Mouse (Mus musculus) limb, embryonic 10.5 days (tissue): ENCODE results near the gene Usp3. TPM values are rescaled to one million over a fixed set of nuclear protein-coding genes. Genes with fewer than 3 reads are reported as not detected.

ENCODE experiments used
- DNase-seq: peaks from one replicate; pipeline ENCODE4 v3.0.0-alpha.2; 2017; ENCODE audit warnings: low spot score
- H3K27ac ChIP-seq: fragments of 300-500 bp; sonication (generic); 2 replicates; pipeline ENCODE4 v1.5.1; 2016; ENCODE audit warnings: mild to moderate bottlenecking
- H3K27me3 ChIP-seq: fragments of 300-500 bp; sonication (generic); 2 replicates; pipeline ENCODE4 v1.6.1; 2016; ENCODE audit warnings: low read depth, mild to moderate bottlenecking; ENCODE audit not compliant: poor library complexity, severe bottlenecking
- H3K36me3 ChIP-seq: fragments of 300-500 bp; sonication (generic); 2 replicates; pipeline ENCODE4 v1.6.1; 2016; ENCODE audit warnings: mild to moderate bottlenecking, moderate library complexity
- H3K4me1 ChIP-seq: fragments of 300-500 bp; sonication (generic); 2 replicates; pipeline ENCODE4 v1.6.1; 2016
- H3K4me3 ChIP-seq: fragments of 300-500 bp; sonication (generic); 2 replicates; pipeline ENCODE4 v1.5.1; 2016; ENCODE audit warnings: mild to moderate bottlenecking, moderate library complexity
- H3K9me3 ChIP-seq: fragments of 300-500 bp; sonication (generic); replicated peaks from 2 replicates; pipeline ENCODE4 v1.6.1; 2016; ENCODE audit warnings: mild to moderate bottlenecking
- WGBS: fragments of 180-500 bp; shearing (Covaris S2); methylation state at CpG from one replicate; pipeline ENCODE4 v1.1.7; 2016; 5-methylcytosine and 5-hydroxymethylcytosine counted together
- polyA plus RNA-seq: library from polyadenylated mRNA; unstranded; fragments of >200 nt; fragmentation: Nextera tagmentation; extraction: Ambion mirVana; gene quantifications from 2 replicates; pipeline ENCODE4 v1.2.1, GENCODE M21; 2016

The Usp3 gene
- polyA plus RNA-seq: 104 and 105 TPM in 2 replicates

DNA sequence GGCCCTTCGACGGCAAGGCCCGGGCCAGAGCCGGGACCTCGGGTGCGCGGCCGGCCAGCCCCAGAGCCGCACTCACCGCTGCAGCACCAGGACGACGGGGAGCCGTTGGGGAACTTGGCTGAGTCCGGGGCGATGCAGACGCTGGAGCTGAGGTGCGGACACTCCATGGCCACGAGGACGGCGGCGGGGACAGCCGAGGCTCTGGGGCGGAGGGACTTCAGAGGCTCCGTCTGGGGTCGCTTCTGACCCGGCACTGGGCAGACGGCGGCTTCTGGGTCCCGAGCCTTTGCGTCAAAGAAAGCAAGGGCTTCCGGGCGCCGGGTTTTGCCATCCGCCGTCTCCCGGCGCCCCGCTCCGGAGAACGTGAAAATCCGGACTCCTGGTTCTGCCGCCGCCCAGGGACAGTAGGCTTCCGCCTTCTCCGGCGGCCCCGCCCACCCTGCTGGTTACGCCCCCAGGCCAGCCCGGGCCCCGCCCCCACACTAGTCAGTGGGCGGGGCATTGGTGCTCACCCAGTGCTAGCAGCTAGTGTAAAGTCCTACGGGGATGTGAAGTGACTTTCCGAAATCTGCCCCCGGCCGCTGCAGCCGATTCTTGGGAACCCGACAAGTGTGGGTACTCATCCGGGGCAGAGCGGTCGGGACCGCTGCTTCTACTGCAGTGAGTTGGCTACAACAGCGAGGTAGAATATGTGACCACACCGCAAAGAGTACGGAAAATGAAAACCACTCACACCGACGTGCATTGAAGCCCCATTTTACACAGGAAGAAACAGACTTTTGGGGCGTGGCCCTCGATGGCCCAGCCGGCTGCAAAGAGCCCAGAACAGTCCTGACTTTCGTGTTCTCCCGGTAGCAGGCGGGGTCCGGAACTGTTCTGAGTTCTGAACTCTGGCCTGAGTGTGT is at the start of gene Usp3:
TSS of gene Usp3 (minus strand) at position 435 of the 905 bp plus-strand sequence.
- no peaks in the 10 kb centered on the region for H3K9me3 ChIP-seq
- peak within 1 kb of the TSS; percentile 100 for H3K27ac ChIP-seq
- peak; percentile 98 for DNase-seq
- H3K36me3 ChIP-seq: no peaks in the 10 kb centered on the region
- H3K4me3 ChIP-seq: peak within 1 kb of the TSS; percentile 96
- no peaks in the 10 kb centered on the region for H3K27me3 ChIP-seq
- H3K4me1 ChIP-seq: peaks cover 81% of the 10 kb centered on the region
- WGBS: under 1% methylated on average over 73 of the region's 73 CpGs

DNA sequence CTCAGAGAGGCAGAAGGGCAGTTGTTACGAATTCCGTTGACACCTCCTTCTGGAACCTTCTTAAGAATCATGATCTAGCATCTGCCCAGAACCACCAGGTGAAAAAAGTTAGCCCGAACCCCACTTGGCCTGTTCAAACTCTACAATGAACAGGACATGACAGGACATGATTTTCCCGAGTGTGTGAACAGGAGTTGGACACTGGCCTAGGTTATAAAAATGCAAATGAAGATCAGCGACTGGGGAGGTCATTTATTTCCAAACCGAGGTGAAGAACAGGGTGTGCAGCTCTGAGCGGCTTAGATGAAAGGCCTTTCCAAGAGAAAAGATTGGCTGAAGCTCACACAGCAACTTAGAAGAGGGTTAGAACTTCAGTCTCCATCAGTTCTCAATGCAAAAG is 47.5 kb upstream of the Usp3 start:
- WGBS: 83% methylated on average over 7 of the region's 7 CpGs
- no peak for DNase-seq
- Histone ChIP-seq H3K4me3 (no peak overlapping the region), H3K9me3 (no peaks in the 10 kb centered on the region), H3K27me3 (no peaks in the 10 kb centered on the region), H3K36me3 (no peaks in the 10 kb centered on the region), H3K4me1 (no peaks in the 10 kb centered on the region), H3K27ac (no peak overlapping the region)

DNA sequence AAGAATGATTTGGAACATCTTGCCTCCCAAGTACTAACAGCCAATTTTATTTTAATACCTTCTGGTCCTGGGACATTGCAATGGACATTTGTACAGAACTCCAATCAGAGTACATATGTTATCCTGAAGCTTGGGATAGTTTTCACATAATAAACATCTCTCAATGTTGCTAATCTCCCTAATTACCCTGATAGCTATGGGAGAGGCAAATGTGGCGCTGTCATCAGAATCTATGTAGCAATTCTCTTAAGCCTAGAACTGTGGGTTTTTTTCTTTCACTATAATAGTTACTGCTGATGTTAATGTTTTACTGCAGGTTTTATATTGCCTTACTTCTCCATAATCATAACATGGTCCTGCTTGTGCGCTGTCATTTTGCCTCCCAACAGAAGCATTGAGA is 46.7 kb upstream of the Usp3 start:
- Histone ChIP-seq H3K4me3 (no peak overlapping the region), H3K36me3 (no peaks in the 10 kb centered on the region), H3K27ac (no peak overlapping the region), H3K27me3 (no peaks in the 10 kb centered on the region), H3K4me1 (no peaks in the 10 kb centered on the region), H3K9me3 (no peaks in the 10 kb centered on the region)
- no peak for DNase-seq
- 97% methylated on average over 2 of the region's 2 CpGs for WGBS

DNA sequence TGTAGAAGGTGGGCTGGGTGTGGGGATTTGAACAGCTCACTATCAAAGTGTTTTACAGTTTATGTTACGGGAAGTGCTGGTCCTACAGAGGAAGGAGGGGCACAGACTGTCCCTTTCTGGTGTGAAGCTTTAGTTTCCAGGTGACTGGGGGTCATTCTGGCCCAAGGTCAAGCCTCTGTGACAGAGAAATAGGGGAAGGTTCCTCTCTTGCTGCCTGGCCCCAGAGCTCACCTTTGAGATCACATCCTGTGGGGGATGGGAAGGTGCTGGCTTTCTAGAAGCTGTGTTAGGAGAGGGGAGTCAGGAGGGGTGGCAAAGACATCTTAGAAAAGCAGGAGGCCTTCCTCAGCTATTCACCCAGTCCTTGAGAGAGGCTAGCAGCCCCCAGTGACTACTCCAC is 39.5 kb upstream of the Usp3 start:
- Histone ChIP-seq H3K27me3 (no peaks in the 10 kb centered on the region), H3K27ac (no peak overlapping the region), H3K4me1 (peaks cover 26% of the 10 kb centered on the region), H3K36me3 (no peaks in the 10 kb centered on the region), H3K4me3 (no peak overlapping the region), H3K9me3 (no peaks in the 10 kb centered on the region)
- WGBS: 64% methylated on average over 1 of the region's 1 CpGs
- no peak for DNase-seq

DNA sequence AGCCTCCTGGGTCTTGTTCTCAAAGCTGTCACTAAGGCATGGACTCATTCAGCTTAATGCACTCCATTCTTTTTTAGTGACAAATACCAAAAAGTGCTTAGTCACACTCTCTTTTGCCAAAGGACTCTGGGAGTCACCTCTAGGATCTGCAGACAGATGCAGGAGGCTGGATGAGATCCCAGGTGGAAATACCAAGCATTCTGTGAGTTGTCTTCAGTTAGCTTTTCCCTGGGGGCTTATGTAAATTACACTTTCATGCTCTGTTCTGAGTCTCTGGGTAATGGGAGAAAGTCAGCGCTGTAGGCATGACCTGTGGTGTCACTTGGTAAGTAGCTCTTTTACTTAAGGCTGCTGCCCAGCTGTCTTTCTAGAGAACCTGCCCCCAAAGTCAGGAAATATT is 38.0 kb upstream of the Usp3 start:
- Histone ChIP-seq H3K9me3 (no peaks in the 10 kb centered on the region), H3K4me3 (no peak overlapping the region), H3K4me1 (peaks cover 26% of the 10 kb centered on the region), H3K36me3 (no peaks in the 10 kb centered on the region), H3K27ac (no peak overlapping the region), H3K27me3 (no peaks in the 10 kb centered on the region)
- WGBS: 31% methylated on average over 1 of the region's 1 CpGs
- DNase-seq: no peak

DNA sequence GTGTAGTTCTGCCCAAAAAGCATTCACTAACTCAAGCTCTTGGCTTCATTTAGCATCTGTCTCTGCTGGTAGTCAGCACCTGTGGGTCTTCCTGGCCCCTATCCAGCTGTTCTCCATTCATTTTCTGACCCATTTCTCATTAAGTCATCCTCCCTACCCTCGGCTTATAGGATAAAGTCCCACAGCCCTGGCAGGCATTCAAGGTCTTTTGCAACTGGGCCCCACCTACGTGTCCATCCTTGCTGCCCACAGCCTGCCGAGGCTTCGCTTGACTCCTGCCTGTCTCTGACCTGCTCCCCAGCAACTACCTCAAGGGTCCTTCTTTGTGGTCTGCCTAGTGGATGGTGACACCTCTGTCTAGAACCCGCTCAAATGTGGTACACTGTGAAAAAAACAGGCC is 33.7 kb upstream of the Usp3 start:
- WGBS: 87% methylated on average over 5 of the region's 5 CpGs

DNA sequence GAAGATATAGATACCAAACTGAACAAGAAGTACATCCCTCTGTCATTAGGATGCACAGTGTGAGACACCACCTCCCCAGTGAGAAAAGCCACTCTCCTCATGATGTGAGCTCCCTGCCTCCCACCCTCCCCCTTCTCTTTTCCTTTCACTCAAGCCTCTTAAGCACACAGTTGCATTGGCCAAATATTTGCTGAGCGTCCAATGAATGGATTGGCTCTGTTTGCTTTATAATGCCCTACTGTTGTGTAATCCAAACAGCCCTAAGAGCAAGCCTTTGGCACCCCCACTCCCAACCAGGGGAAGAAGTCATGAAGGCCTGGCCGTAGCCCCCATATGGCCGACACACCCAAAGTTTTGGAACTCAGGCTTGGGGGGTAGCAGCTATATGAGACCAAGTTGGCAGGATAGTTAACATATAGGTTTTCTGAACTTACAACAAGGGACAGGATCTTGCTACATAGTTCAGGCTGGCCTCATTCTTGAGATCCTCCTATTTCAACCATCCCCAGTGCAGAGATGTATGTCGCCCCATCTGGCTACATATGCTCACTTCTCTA is 33.1 kb upstream of the Usp3 start:
- H3K4me3 ChIP-seq: no peak overlapping the region
- WGBS: 89% methylated on average over 4 of the region's 4 CpGs
- no peak for DNase-seq
- no peaks in the 10 kb centered on the region for H3K9me3 ChIP-seq
- peaks cover 24% of the 10 kb centered on the region for H3K4me1 ChIP-seq
- no peaks in the 10 kb centered on the region for H3K36me3 ChIP-seq
- no peaks in the 10 kb centered on the region for H3K27me3 ChIP-seq
- no peak overlapping the region for H3K27ac ChIP-seq

More for the DNA sequence above, 33.7 kb upstream of the Usp3 start:
- no peak for DNase-seq
- no peaks in the 10 kb centered on the region for H3K27me3 ChIP-seq
- no peak overlapping the region for H3K4me3 ChIP-seq
- H3K4me1 ChIP-seq: peaks cover 24% of the 10 kb centered on the region; the same call in 1 of the 2 replicates
- H3K27ac ChIP-seq: no peak overlapping the region
- no peaks in the 10 kb centered on the region for H3K9me3 ChIP-seq
- H3K36me3 ChIP-seq: no peaks in the 10 kb centered on the region

DNA sequence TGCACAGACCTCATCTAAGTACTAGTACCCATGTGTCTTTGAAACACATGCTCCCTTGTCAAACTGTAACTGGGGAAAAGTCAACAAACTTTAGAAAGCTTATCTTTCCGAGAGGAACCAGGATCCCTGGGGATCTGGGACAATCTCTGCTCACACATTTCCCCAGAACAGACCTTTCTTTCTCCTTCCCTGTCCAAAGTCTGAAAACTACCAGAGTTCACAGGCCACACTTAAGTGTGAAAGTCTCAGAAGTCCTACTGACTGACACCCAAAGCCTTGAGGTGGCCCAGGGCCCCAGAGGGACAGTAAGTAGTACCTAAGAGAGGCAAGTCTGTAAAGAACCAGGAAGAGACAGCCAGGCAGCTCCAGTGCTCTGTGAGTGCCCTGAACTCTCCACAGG is 31.9 kb upstream of the Usp3 start:
- Histone ChIP-seq H3K36me3 (no peaks in the 10 kb centered on the region), H3K4me1 (peaks cover 24% of the 10 kb centered on the region), H3K27ac (no peak overlapping the region), H3K9me3 (no peaks in the 10 kb centered on the region), H3K4me3 (no peak overlapping the region), H3K27me3 (no peaks in the 10 kb centered on the region)
- no peak for DNase-seq
- 48% methylated on average over 1 of the region's 1 CpGs for WGBS

DNA sequence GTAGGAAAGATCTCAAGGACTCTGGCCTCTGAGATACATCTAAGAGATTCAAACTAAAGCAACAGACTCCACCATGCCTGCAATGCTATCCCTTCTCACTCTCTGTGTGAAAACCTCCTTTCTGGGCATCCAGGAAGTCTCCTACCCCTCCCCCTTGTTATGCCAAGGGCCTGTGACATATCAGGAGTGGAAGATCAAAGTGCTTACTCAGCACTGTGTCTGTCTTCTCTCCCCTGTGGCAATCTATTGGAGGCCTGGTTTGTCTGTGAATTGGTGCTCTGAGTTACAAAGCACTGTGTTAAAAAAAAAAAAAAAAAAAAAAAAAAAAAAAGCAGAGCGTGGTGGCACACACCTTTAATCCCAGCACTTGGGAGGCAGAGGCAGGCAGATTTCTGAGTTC is 30.7 kb upstream of the Usp3 start:
- DNase-seq: no peak
- Histone ChIP-seq H3K36me3 (no peaks in the 10 kb centered on the region), H3K4me3 (no peak overlapping the region), H3K27me3 (no peaks in the 10 kb centered on the region), H3K27ac (no peak overlapping the region), H3K4me1 (peaks cover 27% of the 10 kb centered on the region), H3K9me3 (no peaks in the 10 kb centered on the region)
- WGBS: 100% methylated on average over 1 of the region's 1 CpGs

DNA sequence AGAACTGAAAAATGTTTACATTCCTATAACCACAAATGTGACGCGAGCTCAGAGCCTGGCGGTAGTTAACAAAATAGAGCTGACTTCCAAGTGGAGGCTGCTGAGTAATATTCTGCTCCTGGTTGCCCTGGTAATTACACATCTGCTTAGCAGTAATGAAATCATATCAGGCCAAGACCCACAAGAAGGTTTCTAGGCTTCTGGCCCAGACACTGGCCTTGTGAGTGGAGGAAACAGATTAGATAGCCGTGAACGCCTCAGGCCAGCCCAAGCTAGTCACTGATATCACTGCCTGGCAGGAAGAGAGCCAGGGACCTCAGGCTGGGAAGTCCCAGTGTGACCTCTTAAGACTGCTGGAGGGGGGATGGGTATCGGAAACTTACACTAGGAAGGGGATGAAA is 27.6 kb upstream of the Usp3 start:
- H3K4me3 ChIP-seq: no peak overlapping the region
- H3K4me1 ChIP-seq: peaks cover 23% of the 10 kb centered on the region
- no peaks in the 10 kb centered on the region for H3K36me3 ChIP-seq
- H3K9me3 ChIP-seq: no peaks in the 10 kb centered on the region
- WGBS: 33% methylated on average over 6 of the region's 6 CpGs
- peak overlapping the region; percentile 68 for H3K27ac ChIP-seq
- peak; percentile 51 for DNase-seq
- H3K27me3 ChIP-seq: no peaks in the 10 kb centered on the region

DNA sequence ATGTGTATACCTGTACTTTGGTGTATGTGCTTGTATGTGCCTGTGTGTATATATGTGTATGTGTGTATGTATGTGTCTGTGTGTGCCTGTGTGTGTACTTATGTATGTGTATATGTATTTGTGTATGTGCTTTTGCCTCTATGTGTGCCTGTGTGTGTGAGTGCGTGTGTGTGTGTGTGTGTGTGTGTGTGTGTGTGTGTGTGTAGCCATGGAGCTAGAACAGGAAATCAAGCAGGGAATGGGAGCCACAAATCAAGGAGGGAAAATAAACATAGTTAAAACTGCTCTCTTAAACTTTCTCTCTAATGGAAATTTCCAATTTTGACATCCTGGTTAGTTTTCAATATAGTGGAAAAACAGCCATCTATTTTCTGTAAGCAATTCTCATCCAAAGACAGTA is 27.1 kb upstream of the Usp3 start:
- WGBS: 78% methylated on average over 1 of the region's 1 CpGs
- Histone ChIP-seq H3K4me1 (peaks cover 23% of the 10 kb centered on the region), H3K27ac (no peak overlapping the region)

DNA sequence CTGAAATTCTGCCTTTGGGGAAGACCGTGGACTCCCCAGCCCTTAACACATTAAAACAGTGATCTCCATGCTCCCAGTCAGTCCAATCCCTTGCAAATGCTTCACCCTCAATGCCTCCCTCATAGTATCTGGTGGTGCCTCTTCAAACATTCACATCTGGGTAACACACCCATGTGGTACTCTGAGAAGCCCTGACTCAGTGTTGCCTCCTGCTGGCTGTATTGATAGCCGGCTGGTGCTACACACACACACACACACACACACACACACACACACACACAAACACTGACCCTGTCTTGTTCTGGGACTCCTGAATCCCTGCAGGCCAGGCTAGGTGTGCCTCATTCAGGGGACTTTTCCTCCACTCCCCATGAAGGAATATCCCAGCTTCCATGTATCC is 24.9 kb upstream of the Usp3 start:
- WGBS: 95% methylated on average over 2 of the region's 2 CpGs
- H3K4me3 ChIP-seq: no peak overlapping the region
- DNase-seq: no peak
- H3K4me1 ChIP-seq: peaks cover 23% of the 10 kb centered on the region
- no peaks in the 10 kb centered on the region for H3K36me3 ChIP-seq
- H3K27ac ChIP-seq: no peak overlapping the region
- H3K9me3 ChIP-seq: no peaks in the 10 kb centered on the region
- no peaks in the 10 kb centered on the region for H3K27me3 ChIP-seq

More for the DNA sequence above, 27.1 kb upstream of the Usp3 start:
- no peak for DNase-seq
- no peaks in the 10 kb centered on the region for H3K36me3 ChIP-seq
- H3K4me3 ChIP-seq: no peak overlapping the region
- H3K9me3 ChIP-seq: no peaks in the 10 kb centered on the region
- H3K27me3 ChIP-seq: no peaks in the 10 kb centered on the region

DNA sequence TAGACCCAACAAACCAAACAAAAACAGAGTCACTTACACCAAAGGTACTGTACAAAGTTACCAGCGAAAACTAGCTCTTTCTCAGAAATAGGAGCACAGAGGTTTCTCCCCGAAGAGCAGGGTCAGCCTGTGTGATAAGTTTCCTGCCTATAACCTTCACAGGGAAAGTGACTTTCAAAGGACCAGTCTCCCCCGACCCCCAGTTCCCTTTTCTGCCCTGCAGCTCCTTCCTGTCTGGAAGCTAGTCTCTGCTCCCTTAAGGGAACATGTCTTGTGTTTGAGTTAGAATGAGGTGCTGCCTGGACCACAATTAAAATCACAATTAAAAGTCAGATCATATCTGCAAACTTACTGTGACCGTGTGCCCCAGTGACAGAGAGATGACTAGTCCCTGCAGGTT is 23.9 kb upstream of the Usp3 start:
- no peak for DNase-seq
- Histone ChIP-seq H3K27ac (no peak overlapping the region), H3K27me3 (no peaks in the 10 kb centered on the region), H3K9me3 (no peaks in the 10 kb centered on the region), H3K36me3 (no peaks in the 10 kb centered on the region), H3K4me1 (peaks cover 22% of the 10 kb centered on the region), H3K4me3 (no peak overlapping the region)
- WGBS: 68% methylated on average over 4 of the region's 4 CpGs
